Mouse (Mus musculus) myocyte (in vitro differentiated cells): ENCODE results near the gene Ankrd40. TPM values are rescaled to one million over a fixed set of nuclear protein-coding genes. Genes with fewer than 3 reads are reported as not detected.

Source experiments
- H3K27me3 ChIP-seq: one replicate; pipeline ENCODE4 v1.6.1; 2011; ENCODE audit not compliant: control insufficient read depth, insufficient read depth, insufficient read length
- H3K36me3 ChIP-seq: one replicate; pipeline ENCODE4 v1.6.1; 2011; ENCODE audit not compliant: control insufficient read depth, insufficient read depth
- H3K4me2 ChIP-seq: one replicate; pipeline ENCODE4 v1.6.1; 2011; ENCODE audit warnings: low read depth, control low read depth
- H3K4me3 ChIP-seq: one replicate; pipeline ENCODE4 v1.5.1; 2011; ENCODE audit warnings: mild to moderate bottlenecking, control low read depth, moderate library complexity
- H3K79me2 ChIP-seq: one replicate; pipeline ENCODE4 v1.6.1; 2011; ENCODE audit not compliant: control insufficient read depth, insufficient read depth
- H3ac ChIP-seq: one replicate; pipeline ENCODE4 v1.6.1; 2011; ENCODE audit not compliant: control insufficient read depth, insufficient read length
- CEBPB ChIP-seq: IDR thresholded peaks from 2 replicates; pipeline ENCODE4 v1.6.1; 2011; ENCODE audit warnings: mild to moderate bottlenecking, moderate library complexity; ENCODE audit not compliant: poor library complexity, insufficient read depth, severe bottlenecking
- E2F4 ChIP-seq: IDR thresholded peaks from one replicate; pipeline ENCODE4 v1.6.1; 2011; ENCODE audit warnings: mild to moderate bottlenecking, control low read depth, moderate library complexity; ENCODE audit not compliant: insufficient read depth
- MAX ChIP-seq: IDR thresholded peaks from one replicate; pipeline ENCODE4 v1.6.1; 2011; ENCODE audit warnings: low read depth, mild to moderate bottlenecking, control low read depth
- MYOD1 ChIP-seq, 3 experiments: IDR thresholded peaks; one replicate each; pipeline ENCODE4 v1.6.1; 2011; ENCODE audit warnings: control low read depth in 2 of 3, low read depth in 2 of 3, mild to moderate bottlenecking in 2 of 3, moderate library complexity in 1 of 3; ENCODE audit not compliant: insufficient read length in 2 of 3, control insufficient read depth in 1 of 3
- MYOG ChIP-seq, 3 experiments: IDR thresholded peaks; one replicate each; pipeline ENCODE4 v1.6.1; 2011; ENCODE audit warnings: control low read depth in 2 of 3, low read depth in 2 of 3, mild to moderate bottlenecking in 2 of 3; ENCODE audit not compliant: insufficient read length in 2 of 3, control insufficient read depth in 1 of 3, insufficient read depth in 1 of 3
- POLR2A ChIP-seq: IDR thresholded peaks from one replicate; pipeline ENCODE4 v1.6.1; 2011; ENCODE audit warnings: low read depth, mild to moderate bottlenecking, control low read depth, moderate library complexity; ENCODE audit not compliant: insufficient read length
- POLR2AphosphoS2 ChIP-seq: IDR thresholded peaks from one replicate; pipeline ENCODE4 v1.6.1; 2011; ENCODE audit warnings: low read depth, control low read depth; ENCODE audit not compliant: insufficient read length
- REST ChIP-seq: IDR thresholded peaks from one replicate; pipeline ENCODE4 v1.6.1; 2011; ENCODE audit warnings: mild to moderate bottlenecking, control low read depth, moderate library complexity; ENCODE audit not compliant: insufficient read depth, insufficient read length
- SRF ChIP-seq: IDR thresholded peaks from one replicate; pipeline ENCODE4 v1.6.1; 2011; ENCODE audit warnings: low read depth; ENCODE audit not compliant: control insufficient read depth, insufficient read length
- TCF12 ChIP-seq: IDR thresholded peaks from one replicate; pipeline ENCODE4 v1.6.1; 2011; ENCODE audit warnings: mild to moderate bottlenecking, control low read depth; ENCODE audit not compliant: poor library complexity, insufficient read depth, severe bottlenecking
- TCF3 ChIP-seq: IDR thresholded peaks from one replicate; pipeline ENCODE4 v1.6.1; 2011; ENCODE audit warnings: low read depth, control low read depth; ENCODE audit not compliant: insufficient read length
- USF1 ChIP-seq: IDR thresholded peaks from one replicate; pipeline ENCODE4 v1.6.1; 2011; ENCODE audit warnings: low read depth, mild to moderate bottlenecking, control low read depth, moderate library complexity
- polyA plus RNA-seq: library from polyadenylated mRNA; unstranded; fragments of >200 nt; fragmentation: generic; extraction: Trizol; gene quantifications from one replicate; pipeline ENCODE4 v1.2.1, GENCODE M21; 2012; ENCODE audit warnings: missing spikeins

Gene Ankrd40
- polyA plus RNA-seq, 1 experiment: 105 TPM

- TF ChIP-seq MYOD1 (IDR thresholded peaks at IDR 0.05; ENCODE audit: control insufficient read depth in 1 of 3, insufficient read length in 2 of 3, low read depth in 2 of 3) (peak; percentile 4 to 53 (median 25)), POLR2A (no peak), MAX (no peak), MYOG (IDR thresholded peaks at IDR 0.05; ENCODE audit: control insufficient read depth in 1 of 3, insufficient read depth in 1 of 3, insufficient read length in 2 of 3, low read depth in 2 of 3) (peak in 1 of 3 experiments; percentile 24), SRF (no peak), TCF12 (no peak), REST (no peak), TCF3 (no peak), E2F4 (no peak), POLR2AphosphoS2 (no peak), USF1 (no peak), CEBPB (no peak)
- Histone ChIP-seq H3K36me3 (peaks cover 31% of the 10 kb centered on the region), H3K79me2 (no peaks in the 10 kb centered on the region), H3K27me3 (no peaks in the 10 kb centered on the region), H3ac (no peak overlapping the region), H3K4me3 (no peak overlapping the region), H3K4me2 (no peak overlapping the region)
These were observed 12.2 kb downstream of the Ankrd40 start for GRCm38 (mm10) chr11:94339732-94340585.

GRCm38 (mm10) chr11:94340948-94341933 is 13.4 kb downstream of the Ankrd40 start:
- Histone ChIP-seq H3K4me3 (no peak overlapping the region), H3ac (no peak overlapping the region), H3K4me2 (no peak overlapping the region), H3K27me3 (no peaks in the 10 kb centered on the region), H3K79me2 (no peaks in the 10 kb centered on the region), H3K36me3 (peaks cover 26% of the 10 kb centered on the region)
- TF ChIP-seq POLR2AphosphoS2: peak; percentile 53
- no peak for TF ChIP-seq REST

- Histone ChIP-seq H3K79me2 (no peaks in the 10 kb centered on the region), H3K27me3 (no peaks in the 10 kb centered on the region), H3K4me3 (no peak overlapping the region), H3K36me3 (peaks cover 26% of the 10 kb centered on the region), H3ac (no peak overlapping the region), H3K4me2 (no peak overlapping the region)
- peak; percentile 46 for TF ChIP-seq POLR2AphosphoS2
- no peak for TF ChIP-seq TCF12
These were observed 14.5 kb downstream of the Ankrd40 start for GRCm38 (mm10) chr11:94342114-94342905.

- Histone ChIP-seq H3K4me3 (no peak overlapping the region), H3K79me2 (no peaks in the 10 kb centered on the region), H3ac (no peak overlapping the region), H3K4me2 (no peak overlapping the region), H3K36me3 (peaks cover 15% of the 10 kb centered on the region), H3K27me3 (no peaks in the 10 kb centered on the region)
- peak; percentile 46 for TF ChIP-seq POLR2AphosphoS2
- no peak for TF ChIP-seq REST
These were observed 16.2 kb downstream of the Ankrd40 start for GRCm38 (mm10) chr11:94343955-94344358.

GRCm38 (mm10) chr11:94344470-94344869 is 16.7 kb downstream of the Ankrd40 start:
- H3K27me3 ChIP-seq: no peaks in the 10 kb centered on the region
- H3K4me3 ChIP-seq: no peak overlapping the region
- peaks cover 10% of the 10 kb centered on the region for H3K36me3 ChIP-seq
- no peak overlapping the region for H3K4me2 ChIP-seq
- no peak overlapping the region for H3ac ChIP-seq
- no peaks in the 10 kb centered on the region for H3K79me2 ChIP-seq
- TF ChIP-seq USF1 (no peak), MYOG (IDR thresholded peaks at IDR 0.05; ENCODE audit: control insufficient read depth in 1 of 3, insufficient read depth in 1 of 3, insufficient read length in 2 of 3, low read depth in 2 of 3) (no peak), POLR2AphosphoS2 (no peak), POLR2A (no peak), SRF (no peak), MAX (no peak), TCF3 (no peak), CEBPB (no peak), E2F4 (no peak)
